Mouse (Mus musculus): ENCODE measurements at regions not wholly inside any gene's neighbourhood (a gene's known extent, or its start where the extent isn't known, plus 50 kb on each side); places are given as distances from the start of the nearest gene placed in this dataset.

- no peak for ATAC-seq (ENCODE audit: insufficient number of reproducible peaks, insufficient read depth, low FRiP score, low read depth)
- no peaks in the 10 kb centered on the region for H3K27me3 ChIP-seq (ENCODE audit: control insufficient read depth, insufficient read depth, low read length)
- 0 out of 2 replicates have a peak, but pooled peaks cover 3% of the 10 kb centered on the region for H3K4me1 ChIP-seq (ENCODE audit: control insufficient read depth, insufficient read depth, low read length)
- H3K4me2 ChIP-seq (replicated peaks; ENCODE audit: low read depth, low read length), result no peak overlapping the region
- H3K9me3 ChIP-seq (ENCODE audit: control insufficient read depth, low read depth, low read length), result no peaks in the 10 kb centered on the region
- H3K36me3 ChIP-seq (ENCODE audit: control insufficient read depth, insufficient read depth, low read length), result no peaks in the 10 kb centered on the region
- H3K27ac ChIP-seq (ENCODE audit: low read length), result no peak overlapping the region
- no peak overlapping the region for H3K9ac ChIP-seq (replicated peaks; ENCODE audit: low read depth, low read length)
- WGBS, result 82% methylated on average over 3 of the region's 3 CpGs
- H3K4me3 ChIP-seq (ENCODE audit: low read depth, low read length), result no peak overlapping the region
Measured at GRCm38 (mm10) chr2:50496057-50496433, 199.4 kb upstream of the Mmadhc start.

- Histone ChIP-seq H3K27ac (ENCODE audit: low read length) (no peak overlapping the region), H3K4me2 (replicated peaks; ENCODE audit: low read depth, low read length) (no peak overlapping the region), H3K36me3 (ENCODE audit: control insufficient read depth, insufficient read depth, low read length) (no peaks in the 10 kb centered on the region), H3K9me3 (ENCODE audit: control insufficient read depth, low read depth, low read length) (no peaks in the 10 kb centered on the region), H3K4me3 (ENCODE audit: low read depth, low read length) (no peak overlapping the region), H3K9ac (replicated peaks; ENCODE audit: low read depth, low read length) (no peak overlapping the region), H3K27me3 (ENCODE audit: control insufficient read depth, insufficient read depth, low read length) (no peaks in the 10 kb centered on the region), H3K4me1 (ENCODE audit: control insufficient read depth, insufficient read depth, low read length) (0 out of 2 replicates have a peak, but pooled peaks cover 3% of the 10 kb centered on the region)
- WGBS, result 41% methylated on average over 5 of the region's 5 CpGs
- ATAC-seq (ENCODE audit: insufficient number of reproducible peaks, insufficient read depth, low FRiP score, low read depth), result no peak
Measured at GRCm38 (mm10) chr2:50495141-50496056, 198.8 kb upstream of the Mmadhc start.

DNA sequence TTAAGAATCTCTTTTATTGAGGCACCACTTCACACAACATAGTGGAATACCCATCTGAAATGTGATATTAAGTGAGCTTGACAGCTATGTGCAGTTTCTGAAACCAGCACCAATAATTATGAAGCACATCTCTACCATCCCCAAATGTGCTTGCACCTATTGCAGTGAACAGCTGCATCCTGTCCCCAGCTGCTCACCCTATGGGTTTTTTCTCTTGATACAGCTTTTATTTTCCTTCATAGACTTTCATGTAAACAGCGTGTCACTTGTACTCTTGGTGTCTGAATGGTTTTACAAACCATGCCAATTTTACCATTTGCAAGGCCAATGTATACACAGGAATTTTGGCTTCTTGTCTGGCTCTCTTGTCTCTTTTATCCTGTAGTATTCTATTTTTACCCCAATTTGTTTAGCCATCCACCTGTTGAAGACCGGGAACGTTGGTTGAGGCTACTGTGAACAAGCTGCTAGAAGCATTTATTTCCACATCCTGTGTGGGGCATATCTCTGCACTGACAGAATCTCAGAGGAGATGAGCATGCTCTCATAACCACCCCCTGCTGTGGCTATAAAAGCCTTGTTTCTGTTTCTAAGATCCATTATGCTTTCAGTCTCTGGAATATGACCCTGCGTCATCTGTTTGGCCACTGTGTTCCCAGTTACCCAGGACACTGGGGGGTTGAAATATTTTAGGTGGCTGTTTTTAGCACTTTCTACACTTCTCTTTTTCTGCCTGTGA, 197.2 kb upstream of the Mmadhc start:
- 52% methylated on average over 4 of the region's 4 CpGs for WGBS
- Histone ChIP-seq H3K4me1 (ENCODE audit: control insufficient read depth, insufficient read depth, low read length) (0 out of 2 replicates have a peak, but pooled peaks cover 3% of the 10 kb centered on the region), H3K4me2 (replicated peaks; ENCODE audit: low read depth, low read length) (no peak overlapping the region), H3K4me3 (ENCODE audit: low read depth, low read length) (no peak overlapping the region), H3K9me3 (ENCODE audit: control insufficient read depth, low read depth, low read length) (no peaks in the 10 kb centered on the region), H3K27ac (ENCODE audit: low read length) (no peak overlapping the region), H3K36me3 (ENCODE audit: control insufficient read depth, insufficient read depth, low read length) (no peaks in the 10 kb centered on the region), H3K27me3 (ENCODE audit: control insufficient read depth, insufficient read depth, low read length) (no peaks in the 10 kb centered on the region), H3K9ac (replicated peaks; ENCODE audit: low read depth, low read length) (no peak overlapping the region)
- no peak for ATAC-seq (ENCODE audit: insufficient number of reproducible peaks, insufficient read depth, low FRiP score, low read depth)

GRCm38 (mm10) chr2:50463799-50464198, 167.2 kb upstream of the Mmadhc start:
- WGBS, result 83% methylated on average over 4 of the region's 4 CpGs
- H3K4me2 ChIP-seq (replicated peaks; ENCODE audit: low read depth, low read length), result no peak overlapping the region
- H3K4me1 ChIP-seq (ENCODE audit: control insufficient read depth, insufficient read depth, low read length), result no peaks in the 10 kb centered on the region
- no peaks in the 10 kb centered on the region for H3K27me3 ChIP-seq (ENCODE audit: control insufficient read depth, insufficient read depth, low read length)
- no peak for ATAC-seq (ENCODE audit: insufficient number of reproducible peaks, insufficient read depth, low FRiP score, low read depth)
- no peak overlapping the region for H3K27ac ChIP-seq (ENCODE audit: low read length)
- H3K36me3 ChIP-seq (ENCODE audit: control insufficient read depth, insufficient read depth, low read length), result no peaks in the 10 kb centered on the region
- no peak overlapping the region for H3K4me3 ChIP-seq (ENCODE audit: low read depth, low read length)
- no peak overlapping the region for H3K9ac ChIP-seq (replicated peaks; ENCODE audit: low read depth, low read length)
- no peaks in the 10 kb centered on the region for H3K9me3 ChIP-seq (ENCODE audit: control insufficient read depth, low read depth, low read length)

DNA sequence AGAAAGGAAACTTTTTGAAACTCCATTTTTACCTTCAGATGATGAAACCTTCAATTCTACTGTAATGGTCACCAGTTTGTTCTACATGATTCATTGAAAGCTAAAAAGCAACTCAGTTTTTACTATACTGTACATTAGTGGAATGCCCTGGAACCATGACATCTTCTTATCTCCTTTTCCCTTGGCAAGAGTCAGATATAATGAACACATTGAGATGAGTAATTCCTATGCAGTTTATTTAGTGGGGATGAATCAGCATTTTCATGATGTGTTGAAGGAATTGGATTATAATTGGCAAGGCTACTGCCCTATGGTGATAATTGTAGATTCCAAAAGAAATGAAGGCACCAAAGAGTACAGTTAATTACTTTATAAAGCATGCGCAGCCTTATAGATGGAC, 165.8 kb upstream of the Mmadhc start:
- Histone ChIP-seq H3K27ac (ENCODE audit: low read length) (no peak overlapping the region), H3K4me3 (ENCODE audit: low read depth, low read length) (no peak overlapping the region), H3K36me3 (ENCODE audit: control insufficient read depth, insufficient read depth, low read length) (no peaks in the 10 kb centered on the region), H3K9ac (replicated peaks; ENCODE audit: low read depth, low read length) (no peak overlapping the region), H3K4me2 (replicated peaks; ENCODE audit: low read depth, low read length) (no peak overlapping the region), H3K9me3 (ENCODE audit: control insufficient read depth, low read depth, low read length) (no peaks in the 10 kb centered on the region), H3K27me3 (ENCODE audit: control insufficient read depth, insufficient read depth, low read length) (no peaks in the 10 kb centered on the region), H3K4me1 (ENCODE audit: control insufficient read depth, insufficient read depth, low read length) (no peaks in the 10 kb centered on the region)
- no peak for ATAC-seq (ENCODE audit: insufficient number of reproducible peaks, insufficient read depth, low FRiP score, low read depth)
- WGBS, result 93% methylated on average over 1 of the region's 1 CpGs

GRCm38 (mm10) chr2:50456654-50457053, 160.1 kb upstream of the Mmadhc start:
- Histone ChIP-seq H3K27me3 (ENCODE audit: control insufficient read depth, insufficient read depth, low read length) (no peaks in the 10 kb centered on the region), H3K4me2 (replicated peaks; ENCODE audit: low read depth, low read length) (no peak overlapping the region), H3K9me3 (ENCODE audit: control insufficient read depth, low read depth, low read length) (no peaks in the 10 kb centered on the region), H3K9ac (replicated peaks; ENCODE audit: low read depth, low read length) (no peak overlapping the region), H3K36me3 (ENCODE audit: control insufficient read depth, insufficient read depth, low read length) (no peaks in the 10 kb centered on the region), H3K27ac (ENCODE audit: low read length) (no peak overlapping the region), H3K4me3 (ENCODE audit: low read depth, low read length) (no peak overlapping the region), H3K4me1 (ENCODE audit: control insufficient read depth, insufficient read depth, low read length) (no peaks in the 10 kb centered on the region)
- ATAC-seq (ENCODE audit: insufficient number of reproducible peaks, insufficient read depth, low FRiP score, low read depth), result no peak
- WGBS, result 55% methylated on average over 1 of the region's 1 CpGs

GRCm38 (mm10) chr2:50448117-50448516, 151.5 kb upstream of the Mmadhc start:
- Histone ChIP-seq H3K4me2 (replicated peaks; ENCODE audit: low read depth, low read length) (no peak overlapping the region), H3K9me3 (ENCODE audit: control insufficient read depth, low read depth, low read length) (no peaks in the 10 kb centered on the region), H3K9ac (replicated peaks; ENCODE audit: low read depth, low read length) (no peak overlapping the region), H3K36me3 (ENCODE audit: control insufficient read depth, insufficient read depth, low read length) (no peaks in the 10 kb centered on the region), H3K4me3 (ENCODE audit: low read depth, low read length) (no peak overlapping the region), H3K27me3 (ENCODE audit: control insufficient read depth, insufficient read depth, low read length) (no peaks in the 10 kb centered on the region), H3K4me1 (ENCODE audit: control insufficient read depth, insufficient read depth, low read length) (no peaks in the 10 kb centered on the region), H3K27ac (ENCODE audit: low read length) (no peak overlapping the region)
- ATAC-seq (ENCODE audit: insufficient number of reproducible peaks, insufficient read depth, low FRiP score, low read depth), result no peak

GRCm38 (mm10) chr2:50445963-50446485, 149.4 kb upstream of the Mmadhc start:
- ATAC-seq (ENCODE audit: insufficient number of reproducible peaks, insufficient read depth, low FRiP score, low read depth), result no peak
- Histone ChIP-seq H3K4me3 (ENCODE audit: low read depth, low read length) (no peak overlapping the region), H3K36me3 (ENCODE audit: control insufficient read depth, insufficient read depth, low read length) (no peaks in the 10 kb centered on the region), H3K27me3 (ENCODE audit: control insufficient read depth, insufficient read depth, low read length) (no peaks in the 10 kb centered on the region), H3K4me2 (replicated peaks; ENCODE audit: low read depth, low read length) (no peak overlapping the region), H3K4me1 (ENCODE audit: control insufficient read depth, insufficient read depth, low read length) (no peaks in the 10 kb centered on the region), H3K27ac (ENCODE audit: low read length) (no peak overlapping the region), H3K9me3 (ENCODE audit: control insufficient read depth, low read depth, low read length) (no peaks in the 10 kb centered on the region), H3K9ac (replicated peaks; ENCODE audit: low read depth, low read length) (no peak overlapping the region)
- 58% methylated on average over 2 of the region's 2 CpGs for WGBS
